Mouse (Mus musculus) c-Kit-negative CD71-positive TER-119-positive erythroid progenitor cells, embryonic 14.5 days (primary cell): ENCODE measurements around the gene Rpl11.
A peak's percentile ranks its signal among the peaks of the same experiment; 100 is the strongest.

Experiments used
- DNase-seq: peaks from one replicate; pipeline ENCODE4 v3.0.0-alpha.2; 2013; ENCODE audit warnings: low read depth, low spot score

Rpl11 gene

GRCm38 (mm10) chr4:136027416-136028131 is 25.7 kb downstream of the Rpl11 start:
- DNase-seq = no peak

GRCm38 (mm10) chr4:136025350-136025749 is 27.9 kb downstream of the Rpl11 start:
- DNase-seq = no peak

GRCm38 (mm10) chr4:136022924-136023323 is 30.3 kb downstream of the Rpl11 start:
- no peak for DNase-seq

GRCm38 (mm10) chr4:136021549-136022047 is 31.6 kb downstream of the Rpl11 start, which contains the start of gene Eloa:
Gene Eloa (minus strand): TSS chr4:136021763.
- peak; percentile 99 for DNase-seq

GRCm38 (mm10) chr4:136020743-136021548 is 32.3 kb downstream of the Rpl11 start:
- DNase-seq = peak; percentile 34

- no peak for DNase-seq
Observed at GRCm38 (mm10) chr4:136016059-136016602, 37.1 kb downstream of the Rpl11 start.

GRCm38 (mm10) chr4:136010586-136010985 is 42.6 kb downstream of the Rpl11 start:
- DNase-seq = no peak

GRCm38 (mm10) chr4:136008782-136009447 is 44.3 kb downstream of the Rpl11 start:
- DNase-seq = no peak

GRCm38 (mm10) chr4:136006821-136007220 is 46.4 kb downstream of the Rpl11 start:
- no peak for DNase-seq

GRCm38 (mm10) chr4:136004921-136005320 is 48.3 kb downstream of the Rpl11 start:
- no peak for DNase-seq

GRCm38 (mm10) chr4:136004107-136004675 is 49.0 kb downstream of the Rpl11 start:
- no peak for DNase-seq

GRCm38 (mm10) chr4:135995118-135995517 is 58.1 kb downstream of the Rpl11 start:
- DNase-seq = no peak

- no peak for DNase-seq
Observed at GRCm38 (mm10) chr4:135993941-135994340, 59.3 kb downstream of the Rpl11 start.

GRCm38 (mm10) chr4:135987714-135988113 is 65.5 kb downstream of the Rpl11 start:
- no peak for DNase-seq

- peak; percentile 89 for DNase-seq
Observed at GRCm38 (mm10) chr4:135986943-135987710, 66.1 kb downstream of the Rpl11 start, which contains the start of gene Pithd1. Gene Pithd1 (minus strand): TSS chr4:135987264.

GRCm38 (mm10) chr4:135986301-135986942 is 66.8 kb downstream of the Rpl11 start:
- no peak for DNase-seq

GRCm38 (mm10) chr4:135985769-135986168 is 67.5 kb downstream of the Rpl11 start:
- DNase-seq = no peak

GRCm38 (mm10) chr4:135985193-135985592 is 68.0 kb downstream of the Rpl11 start:
- DNase-seq = peak; percentile 91

- no peak for DNase-seq
Observed at GRCm38 (mm10) chr4:135984556-135984955, 68.7 kb downstream of the Rpl11 start.

- no peak for DNase-seq
Observed at GRCm38 (mm10) chr4:135981524-135982063, 71.6 kb downstream of the Rpl11 start.
